Mouse (Mus musculus) liver, embryonic 16.5 days (tissue): ENCODE data around the gene Crct1. TPM values are rescaled to one million over a fixed set of nuclear protein-coding genes. Genes with fewer than 3 reads are reported as not detected.

Experiments
- ATAC-seq: fragments of 200-750 bp; cut with Nextera tagmentation; 2 replicates; pipeline ENCODE4 v1.8.0; 2017; ENCODE audit warnings: low read depth, mild to moderate bottlenecking, moderate number of reproducible peaks, moderate library complexity
- H3K27ac ChIP-seq: fragments of 300-500 bp; sonication (generic); 2 replicates; pipeline ENCODE4 v1.5.1; 2014; ENCODE audit warnings: mild to moderate bottlenecking, low read length
- H3K27me3 ChIP-seq: fragments of 300-500 bp; sonication (generic); 2 replicates; pipeline ENCODE4 v1.6.1; 2014; ENCODE audit warnings: low read depth, low read length, mixed read lengths; ENCODE audit not compliant: control insufficient read depth, insufficient read depth
- H3K36me3 ChIP-seq: fragments of 300-500 bp; sonication (generic); 2 replicates; pipeline ENCODE4 v1.6.1; 2014; ENCODE audit warnings: mild to moderate bottlenecking; ENCODE audit not compliant: control insufficient read depth, insufficient read depth
- H3K4me1 ChIP-seq: fragments of 300-500 bp; sonication (generic); 2 replicates; pipeline ENCODE4 v1.6.1; 2014; ENCODE audit warnings: low read depth, low read length, mixed read lengths; ENCODE audit not compliant: control insufficient read depth
- H3K4me2 ChIP-seq: fragments of 300-500 bp; sonication (generic); 2 replicates; pipeline ENCODE4 v1.6.1; 2014; ENCODE audit warnings: low read depth, low read length, mixed read lengths
- H3K4me3 ChIP-seq: fragments of 300-500 bp; sonication (generic); 2 replicates; pipeline ENCODE4 v1.5.1; 2014; ENCODE audit warnings: low read depth, mild to moderate bottlenecking, low read length
- H3K9ac ChIP-seq: fragments of 300-500 bp; sonication (generic); 2 replicates; pipeline ENCODE4 v1.6.1; 2014; ENCODE audit warnings: low read depth, low read length
- H3K9me3 ChIP-seq: fragments of 300-500 bp; sonication (generic); replicated peaks from 2 replicates; pipeline ENCODE4 v1.6.1; 2016; ENCODE audit warnings: low read length; ENCODE audit not compliant: control insufficient read depth
- WGBS: fragments of 180-500 bp; shearing (Covaris S2); extraction: QIAGEN DNeasy Blood & Tissue Kit; methylation state at CpG from one replicate; pipeline ENCODE4 v1.1.7; 2014; ENCODE audit not compliant: insufficient replicate concordance; 5-methylcytosine and 5-hydroxymethylcytosine counted together
- polyA plus RNA-seq: library from polyadenylated mRNA; unstranded; fragments of >200 nt; fragmentation: Nextera tagmentation; extraction: Ambion mirVana; gene quantifications from 2 replicates; pipeline ENCODE4 v1.2.1, GENCODE M21; 2015

The Crct1 gene
- polyA plus RNA-seq = not detected in 2 replicates

GRCm38 (mm10) chr3:93015460-93016104 lies at the start of gene Crct1:
Gene Crct1, minus strand, starts transcription at chr3:93015687.
- no peaks in the 10 kb centered on the region for H3K36me3 ChIP-seq
- H3K4me1 ChIP-seq = no peaks in the 10 kb centered on the region
- 44% methylated on average over 4 of the region's 4 CpGs for WGBS
- no peak for ATAC-seq
- peak within 1 kb of the TSS; percentile 38 for H3K4me2 ChIP-seq
- no peak within 1 kb of the TSS for H3K27ac ChIP-seq
- no peak within 1 kb of the TSS for H3K9ac ChIP-seq
- no peaks in the 10 kb centered on the region for H3K27me3 ChIP-seq
- no peaks in the 10 kb centered on the region for H3K9me3 ChIP-seq
- H3K4me3 ChIP-seq = peak within 1 kb of the TSS; percentile 40; the same call in 1 of the 2 replicates

- H3K9ac ChIP-seq = no peak overlapping the region
- H3K36me3 ChIP-seq = no peaks in the 10 kb centered on the region
- H3K4me3 ChIP-seq = no peak overlapping the region
- WGBS = 43% methylated on average over 10 of the region's 10 CpGs
- no peak overlapping the region for H3K4me2 ChIP-seq
- H3K27me3 ChIP-seq = no peaks in the 10 kb centered on the region
- H3K27ac ChIP-seq = no peak overlapping the region
- H3K9me3 ChIP-seq = no peaks in the 10 kb centered on the region
- ATAC-seq = no peak
- H3K4me1 ChIP-seq = no peaks in the 10 kb centered on the region
These were observed 37.5 kb upstream of the Crct1 start for GRCm38 (mm10) chr3:93052826-93053474.

- WGBS = 62% methylated on average over 1 of the region's 1 CpGs
- ATAC-seq = no peak
- no peak overlapping the region for H3K9ac ChIP-seq
These were observed 34.7 kb upstream of the Crct1 start for GRCm38 (mm10) chr3:93050182-93050581.

GRCm38 (mm10) chr3:93031450-93031849 lies 16.0 kb upstream of the Crct1 start:
- H3K4me2 ChIP-seq = no peak overlapping the region
- 46% methylated on average over 5 of the region's 5 CpGs for WGBS
- H3K4me1 ChIP-seq = no peaks in the 10 kb centered on the region
- no peaks in the 10 kb centered on the region for H3K36me3 ChIP-seq
- no peaks in the 10 kb centered on the region for H3K27me3 ChIP-seq
- no peak overlapping the region for H3K4me3 ChIP-seq
- no peak overlapping the region for H3K27ac ChIP-seq
- H3K9ac ChIP-seq = no peak overlapping the region
- H3K9me3 ChIP-seq = no peaks in the 10 kb centered on the region
- ATAC-seq = no peak

More at GRCm38 (mm10) chr3:93050182-93050581, 34.7 kb upstream of the Crct1 start:
- H3K4me1 ChIP-seq = no peaks in the 10 kb centered on the region
- no peak overlapping the region for H3K27ac ChIP-seq
- H3K4me2 ChIP-seq = no peak overlapping the region
- H3K4me3 ChIP-seq = no peak overlapping the region
- no peaks in the 10 kb centered on the region for H3K9me3 ChIP-seq
- no peaks in the 10 kb centered on the region for H3K27me3 ChIP-seq
- no peaks in the 10 kb centered on the region for H3K36me3 ChIP-seq

- Histone ChIP-seq H3K9me3 (no peaks in the 10 kb centered on the region), H3K27ac (no peak overlapping the region), H3K9ac (no peak overlapping the region), H3K4me2 (no peak overlapping the region), H3K4me3 (no peak overlapping the region), H3K36me3 (no peaks in the 10 kb centered on the region), H3K4me1 (no peaks in the 10 kb centered on the region), H3K27me3 (no peaks in the 10 kb centered on the region)
- 66% methylated on average over 2 of the region's 2 CpGs for WGBS
- no peak for ATAC-seq
These were observed 10.0 kb upstream of the Crct1 start for GRCm38 (mm10) chr3:93025486-93025885.

- Histone ChIP-seq H3K9ac (no peak overlapping the region), H3K4me1 (no peaks in the 10 kb centered on the region), H3K27me3 (no peaks in the 10 kb centered on the region), H3K4me2 (no peak overlapping the region), H3K4me3 (no peak overlapping the region), H3K27ac (no peak overlapping the region), H3K36me3 (no peaks in the 10 kb centered on the region), H3K9me3 (no peaks in the 10 kb centered on the region)
- no peak for ATAC-seq
- WGBS = 55% methylated on average over 3 of the region's 3 CpGs
These were observed 8.1 kb upstream of the Crct1 start for GRCm38 (mm10) chr3:93023411-93024184.

- no peak overlapping the region for H3K4me2 ChIP-seq
- H3K27ac ChIP-seq = no peak overlapping the region
- H3K36me3 ChIP-seq = no peaks in the 10 kb centered on the region
- WGBS = 79% methylated on average over 1 of the region's 1 CpGs
- H3K9me3 ChIP-seq = no peaks in the 10 kb centered on the region
- no peaks in the 10 kb centered on the region for H3K4me1 ChIP-seq
- H3K4me3 ChIP-seq = no peak overlapping the region
- no peak for ATAC-seq
- no peaks in the 10 kb centered on the region for H3K27me3 ChIP-seq
- no peak overlapping the region for H3K9ac ChIP-seq
These were observed 5.7 kb upstream of the Crct1 start for GRCm38 (mm10) chr3:93021171-93021570.

- Histone ChIP-seq H3K4me1 (no peaks in the 10 kb centered on the region), H3K36me3 (no peaks in the 10 kb centered on the region), H3K9me3 (no peaks in the 10 kb centered on the region), H3K27ac (no peak within 1 kb of the TSS), H3K4me3 (no peak within 1 kb of the TSS), H3K27me3 (no peaks in the 10 kb centered on the region), H3K9ac (no peak within 1 kb of the TSS), H3K4me2 (no peak within 1 kb of the TSS)
- no peak for ATAC-seq
- 64% methylated on average over 2 of the region's 2 CpGs for WGBS
These were observed 3.5 kb upstream of the Crct1 start, which contains the start of gene Lce1m for GRCm38 (mm10) chr3:93018960-93019359. Gene Lce1m, minus strand, starts transcription at chr3:93019060.
